Mouse (Mus musculus) embryonic facial prominence, embryonic 13.5 days (tissue): ENCODE data around the gene Tesmin. TPM values are rescaled to one million over a fixed set of nuclear protein-coding genes. Genes with fewer than 3 reads are reported as not detected.
A peak's percentile ranks its signal among the peaks of the same experiment; 100 is the strongest.

ENCODE experiments used
- ATAC-seq: fragments of 200-750 bp; cut with Nextera tagmentation; 2 replicates; pipeline ENCODE4 v1.8.0; 2017; ENCODE audit warnings: low read depth; ENCODE audit not compliant: insufficient number of reproducible peaks, insufficient read depth, low FRiP score, low TSS enrichment
- H3K27ac ChIP-seq: fragments of 300-500 bp; sonication (generic); 2 replicates; pipeline ENCODE4 v1.5.1; 2015; ENCODE audit warnings: moderate library complexity, mild to moderate bottlenecking, inconsistent platforms
- H3K27me3 ChIP-seq: fragments of 300-500 bp; sonication (generic); 2 replicates; pipeline ENCODE4 v1.6.1; 2015; ENCODE audit warnings: mild to moderate bottlenecking, inconsistent platforms
- H3K36me3 ChIP-seq: fragments of 300-500 bp; sonication (generic); 2 replicates; pipeline ENCODE4 v1.6.1; 2015; ENCODE audit warnings: mild to moderate bottlenecking, inconsistent platforms
- H3K4me1 ChIP-seq: fragments of 300-500 bp; sonication (generic); 2 replicates; pipeline ENCODE4 v1.6.1; 2015; ENCODE audit warnings: inconsistent platforms
- H3K4me2 ChIP-seq: fragments of 300-500 bp; sonication (generic); 2 replicates; pipeline ENCODE4 v1.6.1; 2015; ENCODE audit warnings: moderate library complexity, mild to moderate bottlenecking, inconsistent platforms
- H3K4me3 ChIP-seq: fragments of 300-500 bp; sonication (generic); 2 replicates; pipeline ENCODE4 v1.5.1; 2015; ENCODE audit warnings: mild to moderate bottlenecking, inconsistent platforms
- H3K9ac ChIP-seq: fragments of 300-500 bp; sonication (generic); 2 replicates; pipeline ENCODE4 v1.6.1; 2015; ENCODE audit warnings: mild to moderate bottlenecking, inconsistent platforms
- H3K9me3 ChIP-seq: fragments of 300-500 bp; sonication (generic); 2 replicates; pipeline ENCODE4 v1.6.1; 2016; ENCODE audit warnings: inconsistent platforms
- WGBS: fragments of 180-500 bp; shearing (Covaris S2); methylation state at CpG from one replicate; pipeline ENCODE4 v1.1.7; 2015; ENCODE audit warnings: mixed read lengths; 5-methylcytosine and 5-hydroxymethylcytosine counted together
- polyA plus RNA-seq: library from polyadenylated mRNA; unstranded; fragments of >200 nt; fragmentation: Nextera tagmentation; extraction: Ambion mirVana; gene quantifications from 2 replicates; pipeline ENCODE4 v1.2.1, GENCODE M21; 2015

Tesmin gene
- polyA plus RNA-seq, 1 experiment from 2014 or later = 0.22 TPM

DNA sequence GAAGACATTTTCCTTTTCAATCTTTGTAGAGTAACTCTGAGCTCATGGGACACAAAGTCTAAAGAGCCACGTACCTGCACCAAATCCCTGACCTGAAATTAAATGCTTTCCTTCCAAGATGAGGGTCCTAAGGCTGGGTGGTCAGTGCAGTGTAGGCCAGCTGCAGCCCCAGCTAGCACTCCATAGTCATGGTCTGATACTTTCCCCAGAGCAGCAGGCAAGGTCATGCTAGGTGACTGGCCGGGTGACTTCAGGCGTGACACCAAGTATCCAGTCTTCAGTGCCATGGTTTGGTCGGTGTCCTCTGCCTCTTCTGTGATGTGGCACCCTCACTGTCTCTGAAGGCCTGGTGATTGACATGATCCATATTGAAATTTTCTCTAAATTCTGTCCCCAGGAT is 11.4 kb downstream of the Tesmin start:
- Histone ChIP-seq H3K9me3 (no peaks in the 10 kb centered on the region), H3K4me1 (no peaks in the 10 kb centered on the region)
- WGBS = 86% methylated on average over 4 of the region's 4 CpGs

DNA sequence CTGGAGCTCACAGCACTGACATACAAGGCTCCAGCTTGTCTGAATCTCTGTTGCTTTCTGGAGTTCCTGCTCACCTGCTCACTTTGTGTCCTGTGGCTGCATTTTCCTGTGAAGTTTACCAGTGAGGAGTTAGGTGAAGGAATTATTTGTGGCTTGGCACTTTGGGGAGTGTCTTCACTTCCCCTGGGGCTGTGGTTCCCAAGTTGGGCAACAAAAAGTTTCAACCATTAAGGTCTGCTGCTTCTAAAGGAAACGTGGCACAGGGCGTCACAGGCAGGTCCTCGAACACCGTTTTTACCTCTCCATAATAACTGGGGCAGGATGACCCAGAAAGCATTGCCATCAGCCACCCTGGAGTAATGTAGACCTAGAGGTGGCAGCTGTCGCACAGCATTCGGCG is 12.8 kb downstream of the Tesmin start:
- no peak overlapping the region for H3K4me2 ChIP-seq
- no peak overlapping the region for H3K4me3 ChIP-seq
- no peak overlapping the region for H3K9ac ChIP-seq
- H3K27ac ChIP-seq = no peak overlapping the region
- H3K27me3 ChIP-seq = no peaks in the 10 kb centered on the region
- H3K9me3 ChIP-seq = no peaks in the 10 kb centered on the region
- 80% methylated on average over 7 of the region's 7 CpGs for WGBS
- H3K36me3 ChIP-seq = no peaks in the 10 kb centered on the region
- no peaks in the 10 kb centered on the region for H3K4me1 ChIP-seq
- ATAC-seq = no peak

More for the DNA sequence above, 11.4 kb downstream of the Tesmin start:
- Histone ChIP-seq H3K9ac (no peak overlapping the region), H3K4me2 (no peak overlapping the region), H3K27ac (no peak overlapping the region), H3K36me3 (no peaks in the 10 kb centered on the region), H3K4me3 (no peak overlapping the region), H3K27me3 (no peaks in the 10 kb centered on the region)
- ATAC-seq = no peak

DNA sequence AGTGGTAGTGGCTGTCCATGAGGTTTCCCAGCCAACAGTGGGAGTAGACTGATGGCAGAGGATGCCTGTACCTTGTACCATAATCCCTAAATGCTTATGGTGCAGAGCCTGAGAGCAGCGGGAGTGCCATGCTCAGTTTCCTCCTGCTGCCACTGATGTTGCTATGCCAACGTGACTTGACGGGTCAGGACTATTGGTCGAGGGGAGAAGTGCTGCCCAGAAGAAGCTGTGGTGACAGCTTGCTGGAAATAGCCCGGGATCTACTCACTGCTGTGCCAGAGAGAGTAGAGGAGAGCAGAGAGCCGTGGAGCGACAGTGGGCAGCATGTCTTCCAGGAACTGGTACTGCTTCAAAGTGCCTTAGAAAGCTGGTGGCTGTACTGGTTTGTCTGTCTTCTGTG is 13.3 kb downstream of the Tesmin start:
- Histone ChIP-seq H3K4me2 (no peak overlapping the region), H3K27ac (no peak overlapping the region), H3K27me3 (no peaks in the 10 kb centered on the region), H3K4me1 (no peaks in the 10 kb centered on the region), H3K36me3 (no peaks in the 10 kb centered on the region), H3K9ac (no peak overlapping the region), H3K9me3 (no peaks in the 10 kb centered on the region), H3K4me3 (no peak overlapping the region)
- WGBS = 63% methylated on average over 7 of the region's 7 CpGs
- ATAC-seq = no peak

DNA sequence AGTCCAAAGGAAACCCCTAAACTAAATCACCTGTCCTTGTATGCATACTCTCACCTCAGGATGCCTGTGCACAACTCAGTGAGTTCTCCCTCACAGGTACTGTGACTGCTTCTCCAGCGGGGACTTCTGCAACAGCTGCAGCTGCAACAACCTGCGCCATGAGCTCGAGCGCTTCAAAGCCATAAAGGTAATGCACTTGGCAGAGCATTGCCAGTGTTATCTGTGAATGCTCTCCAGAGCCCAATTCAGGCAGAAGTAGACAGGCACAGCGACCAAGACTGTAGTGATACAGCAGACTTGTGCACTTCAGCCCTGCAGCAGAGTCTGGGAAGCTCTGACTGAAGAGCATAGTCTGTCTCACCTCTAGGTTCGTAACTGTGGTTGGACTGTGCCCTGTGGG is 13.7 kb downstream of the Tesmin start:
- Histone ChIP-seq H3K27ac (no peak overlapping the region), H3K9ac (no peak overlapping the region), H3K27me3 (no peaks in the 10 kb centered on the region), H3K4me3 (no peak overlapping the region), H3K36me3 (no peaks in the 10 kb centered on the region), H3K4me2 (no peak overlapping the region), H3K4me1 (no peaks in the 10 kb centered on the region), H3K9me3 (no peaks in the 10 kb centered on the region)
- ATAC-seq = no peak
- 83% methylated on average over 6 of the region's 6 CpGs for WGBS

DNA sequence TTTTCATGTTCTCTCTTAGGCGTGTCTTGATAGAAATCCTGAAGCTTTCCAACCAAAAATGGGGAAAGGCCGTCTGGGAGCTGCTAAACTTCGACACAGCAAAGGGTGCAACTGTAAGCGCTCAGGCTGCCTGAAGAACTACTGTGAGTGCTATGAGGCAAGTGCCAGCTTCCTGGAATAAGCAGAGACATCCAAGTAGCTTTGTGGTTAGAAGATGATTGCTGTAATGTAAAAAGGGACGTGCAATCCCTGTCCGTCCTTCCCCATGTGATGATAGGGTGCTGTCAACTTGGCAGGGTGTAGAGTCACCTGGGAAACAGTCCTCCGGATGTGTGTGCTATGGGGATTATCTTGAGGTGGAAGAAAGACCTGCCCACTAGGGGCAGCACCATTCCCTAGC is 15.4 kb downstream of the Tesmin start:
- Histone ChIP-seq H3K36me3 (no peaks in the 10 kb centered on the region), H3K9ac (no peak overlapping the region), H3K4me2 (no peak overlapping the region), H3K4me1 (no peaks in the 10 kb centered on the region), H3K4me3 (no peak overlapping the region), H3K9me3 (no peaks in the 10 kb centered on the region), H3K27ac (no peak overlapping the region), H3K27me3 (no peaks in the 10 kb centered on the region)
- no peak for ATAC-seq
- 79% methylated on average over 7 of the region's 7 CpGs for WGBS

DNA sequence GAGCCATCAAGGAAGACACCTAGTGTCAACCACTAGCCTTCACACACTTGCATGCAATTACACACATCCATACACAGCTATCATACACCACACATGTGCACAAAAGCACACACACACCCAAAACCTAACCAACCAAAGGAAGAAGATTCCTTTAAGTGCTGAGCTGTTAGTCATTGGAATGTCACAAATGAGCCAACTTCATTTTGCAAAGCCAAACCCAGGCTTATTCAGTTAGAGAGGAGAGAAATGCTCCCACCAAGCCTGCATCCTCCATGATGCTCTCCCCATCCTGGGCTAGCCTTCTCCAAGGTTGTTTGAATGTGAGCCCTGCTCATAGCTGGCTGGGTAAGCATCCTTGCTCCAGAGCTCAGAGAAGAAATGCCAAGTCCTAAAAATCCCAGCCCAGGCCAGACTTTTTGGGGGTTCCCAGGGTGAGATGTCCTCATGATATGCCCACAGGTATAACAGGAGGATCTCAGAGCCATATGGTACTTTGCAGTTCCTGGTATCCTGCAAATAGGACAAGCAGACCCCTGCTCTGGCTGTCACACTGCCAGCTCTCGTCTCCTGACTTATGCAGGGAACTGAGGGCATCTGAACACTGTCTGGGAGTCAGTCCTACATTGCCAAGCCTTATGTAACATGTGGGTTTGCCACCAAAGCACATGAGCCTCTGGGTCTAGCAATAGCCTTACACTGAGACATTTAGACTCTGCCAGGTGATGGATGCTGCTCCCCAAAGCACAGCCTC is 17.0 kb downstream of the Tesmin start:
- Histone ChIP-seq H3K4me3 (no peak overlapping the region), H3K9ac (no peak overlapping the region), H3K9me3 (no peaks in the 10 kb centered on the region), H3K27me3 (no peaks in the 10 kb centered on the region), H3K4me2 (no peak overlapping the region), H3K27ac (no peak overlapping the region), H3K36me3 (no peaks in the 10 kb centered on the region), H3K4me1 (no peaks in the 10 kb centered on the region)
- 55% methylated on average over 1 of the region's 1 CpGs for WGBS
- ATAC-seq = no peak

DNA sequence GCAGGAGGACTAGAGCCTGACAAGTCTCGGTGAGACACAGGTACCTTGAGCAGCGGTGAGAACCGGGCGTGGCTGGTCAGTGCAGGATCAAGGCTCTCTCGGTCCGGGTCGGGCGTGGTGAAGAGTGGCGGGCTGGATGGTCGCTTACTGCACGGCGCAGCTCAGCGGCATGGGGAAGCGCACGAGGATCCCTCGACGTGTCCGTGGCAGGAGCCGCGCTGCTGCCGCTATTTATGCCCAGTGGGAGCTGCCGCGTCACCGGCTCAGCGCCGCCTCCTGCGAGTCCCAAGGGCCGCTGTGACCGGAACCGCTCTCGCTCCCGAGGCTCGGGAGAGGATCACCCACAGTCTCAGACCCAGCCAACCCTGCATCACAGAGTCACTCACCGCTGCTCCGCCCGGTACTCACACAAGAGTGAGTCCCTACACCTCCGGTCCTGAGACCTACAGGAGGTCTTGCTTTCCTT is 25.6 kb downstream of the Tesmin start, which contains the start of gene Gal:
Gal (minus strand) TSS at position 277 of the 466 bp plus-strand sequence.
- Histone ChIP-seq H3K27me3 (peaks cover 51% of the 10 kb centered on the region), H3K36me3 (no peaks in the 10 kb centered on the region), H3K9me3 (no peaks in the 10 kb centered on the region), H3K4me3 (peak within 1 kb of the TSS; percentile 40), H3K27ac (no peak within 1 kb of the TSS), H3K9ac (peak within 1 kb of the TSS; percentile 60), H3K4me2 (peak within 1 kb of the TSS; percentile 66), H3K4me1 (peaks cover 11% of the 10 kb centered on the region)
- WGBS = 2% methylated on average over 37 of the region's 37 CpGs
- ATAC-seq = no peak

DNA sequence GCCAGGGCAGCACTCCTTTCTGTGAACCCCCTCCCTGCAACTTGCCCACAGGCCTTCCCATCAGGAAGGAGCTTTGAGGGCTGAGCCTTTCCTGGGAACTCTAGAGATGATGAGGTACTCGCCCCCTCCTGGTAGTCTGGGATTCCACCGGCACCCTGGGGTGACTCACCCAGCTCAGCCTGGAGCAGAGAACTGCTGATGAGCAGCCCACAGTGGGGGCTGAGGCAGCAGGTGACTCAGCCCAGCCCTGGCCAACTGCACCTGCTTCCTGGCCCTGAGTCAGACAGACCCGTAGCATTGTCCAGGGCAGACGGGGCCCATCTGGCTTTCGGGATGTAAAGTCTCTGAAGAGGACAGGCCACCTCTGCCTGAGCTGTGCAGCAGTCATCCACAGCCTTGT is 30.6 kb downstream of the Tesmin start:
- ATAC-seq = no peak
- Histone ChIP-seq H3K9ac (no peak overlapping the region), H3K9me3 (no peaks in the 10 kb centered on the region), H3K27ac (no peak overlapping the region), H3K36me3 (no peaks in the 10 kb centered on the region), H3K4me1 (peaks cover 5% of the 10 kb centered on the region), H3K4me2 (no peak overlapping the region), H3K27me3 (peaks cover 25% of the 10 kb centered on the region), H3K4me3 (no peak overlapping the region)
- WGBS = 58% methylated on average over 5 of the region's 5 CpGs

DNA sequence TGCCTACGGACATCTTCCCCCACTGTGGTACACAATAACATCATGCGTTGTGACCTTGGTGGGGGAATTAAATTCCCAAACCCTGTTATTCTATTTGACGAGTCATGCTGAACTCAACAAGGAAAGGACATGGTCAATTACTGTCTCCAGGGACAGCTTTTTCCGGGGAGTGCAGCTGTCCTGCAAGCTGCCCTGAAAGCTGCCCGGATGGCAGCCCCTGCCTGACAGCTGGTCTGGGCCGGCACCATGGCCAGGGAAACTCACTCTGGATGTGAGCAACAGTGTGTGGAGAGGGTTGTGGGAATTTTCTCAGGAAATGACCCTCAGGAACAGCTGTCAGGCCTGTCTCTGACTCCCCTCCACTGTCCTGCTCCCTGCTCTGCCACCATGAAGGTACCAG is 33.8 kb downstream of the Tesmin start:
- no peak overlapping the region for H3K9ac ChIP-seq
- no peak overlapping the region for H3K4me3 ChIP-seq
- no peaks in the 10 kb centered on the region for H3K9me3 ChIP-seq
- ATAC-seq = no peak
- H3K27ac ChIP-seq = no peak overlapping the region
- no peaks in the 10 kb centered on the region for H3K4me1 ChIP-seq
- WGBS = 59% methylated on average over 6 of the region's 6 CpGs
- no peak overlapping the region for H3K4me2 ChIP-seq
- H3K27me3 ChIP-seq = no peaks in the 10 kb centered on the region; the same call in 1 of the 2 replicates
- H3K36me3 ChIP-seq = no peaks in the 10 kb centered on the region

DNA sequence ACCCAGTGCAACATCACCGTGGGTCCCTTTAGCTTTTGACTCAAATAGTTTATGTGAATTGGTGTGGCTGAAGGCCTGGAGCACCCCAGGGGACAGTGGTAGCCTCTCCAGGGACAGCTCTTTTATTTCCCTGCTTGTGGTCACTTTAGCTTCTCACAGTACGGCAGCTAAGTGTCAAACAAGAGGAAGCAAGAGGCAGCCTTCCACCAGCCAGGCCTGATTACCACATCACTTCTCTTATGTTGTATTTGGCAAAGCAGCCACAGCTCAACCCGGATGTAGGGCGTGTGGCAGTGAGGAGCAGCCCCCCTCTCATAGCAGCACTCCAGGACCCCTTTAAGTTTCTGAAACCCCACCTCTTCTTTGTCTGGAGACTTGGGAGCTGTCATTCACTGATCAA is 34.3 kb downstream of the Tesmin start:
- no peak overlapping the region for H3K4me2 ChIP-seq
- ATAC-seq = no peak
- no peak overlapping the region for H3K9ac ChIP-seq
- no peaks in the 10 kb centered on the region for H3K9me3 ChIP-seq
- no peaks in the 10 kb centered on the region for H3K27me3 ChIP-seq
- H3K27ac ChIP-seq = no peak overlapping the region
- H3K4me1 ChIP-seq = no peaks in the 10 kb centered on the region
- 62% methylated on average over 4 of the region's 4 CpGs for WGBS
- no peak overlapping the region for H3K4me3 ChIP-seq
- H3K36me3 ChIP-seq = no peaks in the 10 kb centered on the region

DNA sequence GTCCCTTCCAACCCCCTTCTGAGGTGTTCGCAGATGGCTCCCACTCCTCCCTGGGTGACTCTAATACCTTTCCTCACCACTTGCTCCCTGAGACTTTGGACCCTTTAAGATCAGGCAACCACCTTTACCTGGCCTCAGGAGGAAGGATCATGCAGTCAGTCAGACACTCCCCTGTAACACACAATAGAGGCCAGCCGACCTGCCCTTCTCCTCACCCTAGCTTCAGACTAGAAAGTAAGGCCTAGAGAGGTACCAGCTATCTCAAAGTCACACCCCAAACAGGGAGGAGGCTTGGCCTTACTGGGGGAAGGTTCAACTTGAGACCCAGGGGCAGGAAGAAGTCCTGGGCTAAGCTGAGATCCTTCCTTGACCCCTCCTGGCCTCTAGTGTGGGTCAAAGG is 35.6 kb downstream of the Tesmin start:
- no peak for ATAC-seq
- Histone ChIP-seq H3K9ac (no peak overlapping the region), H3K4me1 (no peaks in the 10 kb centered on the region), H3K27me3 (no peaks in the 10 kb centered on the region), H3K27ac (no peak overlapping the region), H3K4me2 (no peak overlapping the region), H3K9me3 (no peaks in the 10 kb centered on the region), H3K36me3 (no peaks in the 10 kb centered on the region), H3K4me3 (no peak overlapping the region)
- 87% methylated on average over 2 of the region's 2 CpGs for WGBS

DNA sequence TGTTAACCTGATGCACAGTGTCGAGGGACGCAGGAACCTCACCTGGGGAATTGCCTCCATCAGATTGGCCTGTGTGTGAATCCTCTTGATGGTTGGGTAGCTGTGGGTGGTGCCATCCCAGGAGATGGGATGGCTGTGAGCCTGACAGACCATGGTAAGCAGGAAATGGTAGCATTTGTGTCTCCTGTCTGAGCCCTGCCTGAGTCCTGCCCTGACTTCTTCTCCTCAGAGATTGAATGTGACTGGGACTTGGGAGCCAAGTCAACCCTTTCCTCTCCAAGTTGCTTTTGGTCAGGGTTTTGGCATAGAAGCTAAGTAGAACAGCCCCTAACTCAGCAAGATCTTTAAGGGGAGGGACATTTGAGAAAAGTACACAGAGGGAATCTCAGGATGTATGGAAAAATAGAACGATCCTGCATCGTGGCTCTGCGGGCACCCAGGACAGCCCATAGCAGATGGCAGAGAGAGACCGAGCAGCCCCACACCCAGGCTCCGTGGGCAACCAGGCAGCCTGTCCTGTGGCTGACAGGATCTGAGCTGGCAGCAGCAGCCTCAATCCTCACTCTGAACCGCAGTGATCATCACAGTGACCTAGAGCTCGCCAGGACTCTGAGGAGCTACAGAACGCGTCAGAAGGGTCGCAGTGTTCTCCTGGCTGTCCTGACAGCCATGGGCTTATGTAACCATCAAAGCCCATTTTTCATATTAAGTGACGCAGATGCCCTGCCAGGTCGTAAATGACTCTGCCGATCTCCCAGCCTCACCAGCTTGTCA is 39.6 kb downstream of the Tesmin start:
- no peak overlapping the region for H3K4me3 ChIP-seq
- no peak overlapping the region for H3K27ac ChIP-seq
- no peaks in the 10 kb centered on the region for H3K36me3 ChIP-seq
- H3K4me2 ChIP-seq = no peak overlapping the region
- H3K9me3 ChIP-seq = no peaks in the 10 kb centered on the region
- H3K27me3 ChIP-seq = no peaks in the 10 kb centered on the region
- 81% methylated on average over 15 of the region's 15 CpGs for WGBS
- 0 out of 2 replicates have a peak overlapping the region, but pooled peaks have one; percentile 32 for H3K9ac ChIP-seq
- no peak for ATAC-seq
- H3K4me1 ChIP-seq = no peaks in the 10 kb centered on the region
